Mouse (Mus musculus) large intestine, adult 2 months (tissue): Measurements from ENCODE around the gene Dpysl5. TPM values are rescaled to one million over a fixed set of nuclear protein-coding genes. Genes with fewer than 3 reads are reported as not detected.

Experiments
- DNase-seq: peaks from one replicate; pipeline ENCODE4 v3.0.0-alpha.2; 2012; ENCODE audit warnings: low read depth, low spot score
- WGBS: fragments of 180-500 bp; shearing (Covaris S2); methylation state at CpG from one replicate; pipeline ENCODE4 v1.1.7; 2018; 5-methylcytosine and 5-hydroxymethylcytosine counted together
- polyA plus RNA-seq: library from polyadenylated mRNA; depleted of rRNA; stranded (reverse); fragments of >200 nt; gene quantifications from 2 replicates; pipeline ENCODE4 v1.2.3, GENCODE M21; 2012

Gene Dpysl5
- polyA plus RNA-seq, 1 experiment: 0.92 TPM

- no peak for DNase-seq
- 53% methylated on average over 12 of the region's 12 CpGs for WGBS
Observed at GRCm38 (mm10) chr5:30749582-30750311, 38.4 kb downstream of the Dpysl5 start.

GRCm38 (mm10) chr5:30751071-30751470, 39.7 kb downstream of the Dpysl5 start:
- DNase-seq: no peak
- WGBS: 69% methylated on average over 5 of the region's 5 CpGs

GRCm38 (mm10) chr5:30753128-30753527, 41.8 kb downstream of the Dpysl5 start:
- 76% methylated on average over 4 of the region's 4 CpGs for WGBS
- DNase-seq: no peak

- DNase-seq: no peak
- 29% methylated on average over 5 of the region's 5 CpGs for WGBS
Observed at GRCm38 (mm10) chr5:30755215-30755614, 43.9 kb downstream of the Dpysl5 start.

GRCm38 (mm10) chr5:30762815-30763510, 51.6 kb downstream of the Dpysl5 start:
- WGBS: 72% methylated on average over 14 of the region's 14 CpGs

GRCm38 (mm10) chr5:30763511-30763830, 52.1 kb downstream of the Dpysl5 start:
- 82% methylated on average over 5 of the region's 5 CpGs for WGBS
- DNase-seq: no peak

More at GRCm38 (mm10) chr5:30762815-30763510, 51.6 kb downstream of the Dpysl5 start:
- DNase-seq: no peak

GRCm38 (mm10) chr5:30765596-30766370, 54.4 kb downstream of the Dpysl5 start:
- no peak for DNase-seq
- 79% methylated on average over 12 of the region's 12 CpGs for WGBS

GRCm38 (mm10) chr5:30768082-30768481, 56.7 kb downstream of the Dpysl5 start:
- 68% methylated on average over 4 of the region's 4 CpGs for WGBS
- no peak for DNase-seq

GRCm38 (mm10) chr5:30768598-30768997, 57.2 kb downstream of the Dpysl5 start:
- WGBS: 18% methylated on average over 9 of the region's 9 CpGs
- DNase-seq: no peak

- WGBS: 61% methylated on average over 9 of the region's 9 CpGs
Observed at GRCm38 (mm10) chr5:30769075-30769474, 57.7 kb downstream of the Dpysl5 start.

GRCm38 (mm10) chr5:30774601-30775371, 63.4 kb downstream of the Dpysl5 start:
- WGBS: 11% methylated on average over 20 of the region's 20 CpGs
- DNase-seq: peak; percentile 39

More at GRCm38 (mm10) chr5:30769075-30769474, 57.7 kb downstream of the Dpysl5 start:
- no peak for DNase-seq

- 58% methylated on average over 9 of the region's 9 CpGs for WGBS
- DNase-seq: no peak
Observed at GRCm38 (mm10) chr5:30780699-30781098, 69.3 kb downstream of the Dpysl5 start.

- WGBS: 69% methylated on average over 3 of the region's 3 CpGs
- DNase-seq: no peak
Observed at GRCm38 (mm10) chr5:30781147-30781546, 69.8 kb downstream of the Dpysl5 start.

GRCm38 (mm10) chr5:30787381-30787780, 76.0 kb downstream of the Dpysl5 start:
- DNase-seq: no peak
- 73% methylated on average over 5 of the region's 5 CpGs for WGBS

- DNase-seq: no peak
- WGBS: 77% methylated on average over 3 of the region's 3 CpGs
Observed at GRCm38 (mm10) chr5:30790047-30790446, 78.7 kb downstream of the Dpysl5 start.

GRCm38 (mm10) chr5:30796125-30796524, 84.8 kb downstream of the Dpysl5 start:
- WGBS: 13% methylated on average over 12 of the region's 12 CpGs
- peak; percentile 31 for DNase-seq

- 43% methylated on average over 7 of the region's 7 CpGs for WGBS
- no peak for DNase-seq
Observed at GRCm38 (mm10) chr5:30797482-30797881, 86.1 kb downstream of the Dpysl5 start.

- no peak for DNase-seq
- 62% methylated on average over 8 of the region's 8 CpGs for WGBS
Observed at GRCm38 (mm10) chr5:30797982-30798381, 86.6 kb downstream of the Dpysl5 start.

- WGBS: 75% methylated on average over 6 of the region's 6 CpGs
Observed at GRCm38 (mm10) chr5:30798965-30799364, 87.6 kb downstream of the Dpysl5 start.

More at GRCm38 (mm10) chr5:30798965-30799364, 87.6 kb downstream of the Dpysl5 start:
- no peak for DNase-seq
